Mouse (Mus musculus) ES-E14 (cell line): ENCODE data around the gene Trappc1. TPM values are rescaled to one million over a fixed set of nuclear protein-coding genes. Genes with fewer than 3 reads are reported as not detected.

Experiments
- DNase-seq: peaks from one replicate; pipeline ENCODE4 v3.0.0-alpha.2; 2013; ENCODE audit warnings: low read depth, low spot score
- H3K27ac ChIP-seq: 2 replicates; pipeline ENCODE4 v1.5.1; 2012; ENCODE audit warnings: low read depth, mild to moderate bottlenecking, low read length, moderate library complexity, mixed read lengths; ENCODE audit not compliant: poor library complexity, insufficient read depth, severe bottlenecking
- H3K36me3 ChIP-seq: 2 replicates; pipeline ENCODE4 v1.6.1; 2012; ENCODE audit warnings: mild to moderate bottlenecking, low read length, moderate library complexity, mixed read lengths; ENCODE audit not compliant: control insufficient read depth, poor library complexity, insufficient read depth, severe bottlenecking
- H3K4me1 ChIP-seq, 2 experiments: fragments of 150-350 bp in 1 of 2; sonication (generic) in 1 of 2; 2 replicates each; pipeline ENCODE4 v1.6.1; 2012; ENCODE audit warnings: low read length in 2 of 2, mild to moderate bottlenecking in 1 of 2, mixed read lengths in 1 of 2; ENCODE audit not compliant: control insufficient read depth in 2 of 2, insufficient read depth in 2 of 2, poor library complexity in 1 of 2
- H3K4me3 ChIP-seq, 2 experiments: fragments of 150-350 bp in 1 of 2; sonication (generic) in 1 of 2; 2 replicates each; pipeline ENCODE4 v1.5.1; 2012; ENCODE audit warnings: low read length in 2 of 2, low read depth in 1 of 2, mild to moderate bottlenecking in 1 of 2, mixed read lengths in 1 of 2; ENCODE audit not compliant: insufficient read depth in 1 of 2, poor library complexity in 1 of 2, severe bottlenecking in 1 of 2
- H3K9ac ChIP-seq: 2 replicates; pipeline ENCODE4 v1.6.1; 2012; ENCODE audit warnings: low read depth, mild to moderate bottlenecking, low read length, mixed read lengths; ENCODE audit not compliant: poor library complexity, insufficient read depth, severe bottlenecking
- H3K9me3 ChIP-seq: fragments of 150-350 bp; sonication (generic); 2 replicates; pipeline ENCODE4 v1.6.1; 2012; ENCODE audit warnings: low read depth, mild to moderate bottlenecking, low read length; ENCODE audit not compliant: control insufficient read depth, insufficient read depth
- CHD2 ChIP-seq: IDR thresholded peaks from 2 replicates; pipeline ENCODE4 v1.6.1; 2014; ENCODE audit warnings: mild to moderate bottlenecking, low read depth, low read length, inconsistent platforms
- HCFC1 ChIP-seq: IDR thresholded peaks from 2 replicates; pipeline ENCODE4 v1.6.1; 2012; ENCODE audit warnings: low read length, inconsistent platforms, borderline replicate concordance; ENCODE audit not compliant: insufficient read depth
- MAFK ChIP-seq: IDR thresholded peaks from 2 replicates; pipeline ENCODE4 v1.6.1; 2014; ENCODE audit warnings: mild to moderate bottlenecking, low read depth, low read length, inconsistent platforms; ENCODE audit not compliant: insufficient read depth
- ZC3H11A ChIP-seq: IDR thresholded peaks from 2 replicates; pipeline ENCODE4 v1.6.1; 2012; ENCODE audit warnings: low read depth, mild to moderate bottlenecking, inconsistent platforms, low read length, borderline replicate concordance
- ZNF384 ChIP-seq: IDR thresholded peaks from 2 replicates; pipeline ENCODE4 v1.6.1; 2012; ENCODE audit warnings: low read depth, low read length, inconsistent platforms
- in situ Hi-C, 2 experiments: fragments of 600-800 bp; cut with MboI; formaldehyde crosslinking; loops; one replicate each; pipeline ENCODE4 v1.15.1; 2025; ENCODE audit warnings: low sequenced_read_pairs in 2 of 2, inconsistent platforms in 1 of 2; ENCODE audit not compliant: unreplicated experiment in 2 of 2
- total RNA-seq: library from RNA; depleted of rRNA; stranded (reverse); fragments of 300-350 nt; gene quantifications from 2 replicates; pipeline ENCODE4 v1.2.3, GENCODE M21; 2012; rRNA removed

The Trappc1 gene
- total RNA-seq, 1 experiment: 62.2 TPM

- Histone ChIP-seq H3K36me3 (no peaks in the 10 kb centered on the region), H3K4me1 (peaks cover 0 to 17% of the 10 kb centered on the region in 2 experiments; a peak in 2 of 4 replicates), H3K9ac (no peak overlapping the region), H3K4me3 (no peak overlapping the region), H3K27ac (no peak overlapping the region), H3K9me3 (no peaks in the 10 kb centered on the region)
- DNase-seq: no peak
- in situ Hi-C loops: no loop called here
- no peak for TF ChIP-seq HCFC1
- TF ChIP-seq CHD2: no peak
- TF ChIP-seq ZNF384: no peak
- no peak for TF ChIP-seq MAFK
- TF ChIP-seq ZC3H11A: no peak
Measured at GRCm38 (mm10) chr11:69372056-69372779, 48.4 kb downstream of the Trappc1 start.

DNA sequence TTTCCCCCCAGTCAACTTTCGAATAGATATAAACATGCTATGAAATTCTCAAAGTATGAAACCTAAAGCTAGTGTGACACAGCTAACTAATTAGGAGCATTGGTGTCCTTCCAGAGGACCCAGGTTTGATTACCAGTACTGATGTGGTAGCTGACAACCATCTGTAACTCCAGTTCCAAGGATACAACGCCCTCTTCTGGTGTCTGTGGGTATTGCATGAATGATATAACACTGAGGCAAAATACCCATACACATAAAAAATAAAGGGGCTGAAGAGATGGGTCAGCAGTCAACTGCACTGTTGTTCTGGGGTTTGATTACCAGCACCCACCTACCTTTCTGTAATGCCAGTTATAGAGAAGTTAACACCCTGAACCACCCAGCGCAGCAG lies 49.0 kb downstream of the Trappc1 start:
- no peak for DNase-seq
- TF ChIP-seq MAFK (no peak), CHD2 (no peak), ZC3H11A (peak; percentile 47; the same call in 1 of the 2 replicates), ZNF384 (no peak)
- in situ Hi-C loops: no loop called here
- H3K36me3 ChIP-seq: no peaks in the 10 kb centered on the region
- peaks cover 0 to 14% of the 10 kb centered on the region in 2 experiments; a peak in 2 of 4 replicates for H3K4me1 ChIP-seq
- no peaks in the 10 kb centered on the region for H3K9me3 ChIP-seq
- no peak overlapping the region for H3K27ac ChIP-seq
- H3K9ac ChIP-seq: no peak overlapping the region
- no peak overlapping the region for H3K4me3 ChIP-seq

- no peak for DNase-seq
- no peak for TF ChIP-seq CHD2
- no peak for TF ChIP-seq MAFK
- TF ChIP-seq ZC3H11A: no peak
- no peak for TF ChIP-seq ZNF384
- no peak for TF ChIP-seq HCFC1
- no peak overlapping the region for H3K27ac ChIP-seq
- peak overlapping the region in 1 of 2 experiments; percentile 30; a peak in 1 of 4 replicates for H3K4me3 ChIP-seq
- in situ Hi-C loops: no loop called here
- no peaks in the 10 kb centered on the region for H3K36me3 ChIP-seq
- H3K4me1 ChIP-seq: peaks cover 0 to 9% of the 10 kb centered on the region in 2 experiments; a peak in 2 of 4 replicates
- H3K9me3 ChIP-seq: no peaks in the 10 kb centered on the region
- no peak overlapping the region for H3K9ac ChIP-seq
Measured at GRCm38 (mm10) chr11:69373223-69373965, 49.6 kb downstream of the Trappc1 start.

Other genes starting within 250 kb of the Trappc1 start
- gene Vamp2, start 235.5 kb upstream of the Trappc1 start, total RNA-seq: 7.1 and 9.0 TPM in 2 replicates
- 6.0 and 8.6 TPM in 2 replicates for gene Per1, start 228.8 kb upstream of the Trappc1 start, total RNA-seq
- gene Hes7, start 203.6 kb upstream of the Trappc1 start, total RNA-seq: not detected in 2 replicates
- gene 9130213A22Rik, start 201.4 kb upstream of the Trappc1 start, total RNA-seq: not detected in 2 replicates
- gene Aloxe3, start 198.1 kb upstream of the Trappc1 start, total RNA-seq: 0.49 and 1.4 TPM in 2 replicates
- gene Alox12b, start 167.0 kb upstream of the Trappc1 start, total RNA-seq: 0.21 and 0.22 TPM in 2 replicates
- 0.85 and 1.6 TPM in 2 replicates for gene Alox8, start 126.1 kb upstream of the Trappc1 start, total RNA-seq
- 0.05 and 0.09 TPM in 2 replicates for gene Gucy2e, start 86.9 kb upstream of the Trappc1 start, total RNA-seq
- gene Cntrob, start 205 bp upstream of the Trappc1 start, total RNA-seq: 23.0 and 27.4 TPM in 2 replicates
- 1.6 and 2.2 TPM in 2 replicates for gene Kcnab3, start 2.3 kb downstream of the Trappc1 start, total RNA-seq
- 1.3 and 1.8 TPM in 2 replicates for gene Rnf227, start 16.5 kb downstream of the Trappc1 start, total RNA-seq
- gene Chd3, start 45.4 kb downstream of the Trappc1 start, total RNA-seq: 21.6 and 27.0 TPM in 2 replicates
- gene Naa38, start 71.5 kb downstream of the Trappc1 start, total RNA-seq: 191 and 202 TPM in 2 replicates
- gene Cyb5d1, start 71.7 kb downstream of the Trappc1 start, total RNA-seq: 18.8 and 29.0 TPM in 2 replicates
- 23.9 and 43.3 TPM in 2 replicates for gene Tmem88, start 74.3 kb downstream of the Trappc1 start, total RNA-seq
- gene Kdm6b, start 89.7 kb downstream of the Trappc1 start, total RNA-seq: 7.9 and 9.4 TPM in 2 replicates
- 0.98 and 2.5 TPM in 2 replicates for gene Dnah2, start 225.1 kb downstream of the Trappc1 start, total RNA-seq
- 3.1 and 3.2 TPM in 2 replicates for gene Efnb3, start 236.2 kb downstream of the Trappc1 start, total RNA-seq